Mouse (Mus musculus) testis, postnatal 14 days (tissue): Measurements from ENCODE around the gene C530008M17Rik.
"Not testable (repeated sequence)": the region's sequence is repeated elsewhere in the genome, so short reads cannot be mapped to it uniquely, and the experiment has no call there.

ENCODE experiments used
- DNase-seq: peaks from one replicate; pipeline ENCODE4 v3.0.0; 2021; ENCODE audit warnings: low spot score

Gene C530008M17Rik

DNA sequence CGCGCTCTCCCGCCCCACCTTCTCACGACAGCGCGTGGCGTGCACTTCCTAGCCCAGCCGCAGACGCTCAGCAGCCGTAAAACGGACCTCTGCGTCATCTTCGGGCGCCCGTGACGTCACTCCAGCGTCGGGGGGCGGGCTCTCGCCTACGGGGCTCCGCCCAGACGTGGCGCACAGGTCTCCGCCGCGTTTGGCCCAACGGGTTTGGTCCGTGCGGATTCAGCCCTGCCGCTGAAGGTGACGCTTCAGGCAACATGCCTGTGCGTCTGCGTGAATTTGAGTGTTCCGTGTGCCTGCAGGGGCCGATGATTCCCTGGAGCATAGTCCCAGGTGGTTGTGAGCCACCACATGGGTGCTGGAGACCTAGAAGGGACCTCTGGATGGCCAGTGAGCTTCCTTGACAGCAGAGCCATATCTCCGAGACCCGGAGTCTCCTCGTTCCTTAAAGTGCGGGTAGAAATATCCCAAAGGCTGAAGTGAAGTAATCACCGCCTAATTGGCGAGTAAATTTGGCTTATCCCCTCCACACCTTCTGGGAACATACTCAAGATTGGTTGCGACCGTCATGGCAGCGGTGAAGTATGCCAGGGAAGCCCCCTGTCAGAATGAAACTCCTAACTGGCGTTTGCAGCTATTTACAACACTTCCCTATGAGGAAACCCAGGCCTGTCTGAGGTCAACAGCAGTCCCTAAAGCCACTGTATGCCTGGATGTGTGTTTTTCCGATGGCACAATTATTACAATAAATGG is 249.3 kb downstream of the C530008M17Rik start, which contains the start of gene Aasdh:
Aasdh (minus strand) TSS at position 110 of the 750 bp plus-strand sequence.
- DNase-seq: peak; percentile 94

DNA sequence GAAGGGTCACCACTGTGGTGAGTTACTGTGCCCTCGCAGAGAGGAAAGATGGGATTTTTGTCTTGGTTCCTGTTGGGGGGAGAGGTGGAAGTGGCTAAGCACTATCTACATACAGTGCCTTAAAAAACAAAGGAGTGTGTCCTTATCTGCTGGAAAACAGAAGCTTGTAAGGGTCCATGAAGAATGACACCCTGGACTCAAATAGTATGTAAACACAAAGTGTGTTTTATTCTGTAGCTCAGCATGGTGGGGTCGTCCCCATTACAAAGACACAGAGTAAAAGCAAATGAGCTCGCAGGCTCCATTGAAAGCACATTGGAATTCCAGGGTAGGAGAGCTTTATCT is 249.8 kb downstream of the C530008M17Rik start:
- DNase-seq: no peak

DNA sequence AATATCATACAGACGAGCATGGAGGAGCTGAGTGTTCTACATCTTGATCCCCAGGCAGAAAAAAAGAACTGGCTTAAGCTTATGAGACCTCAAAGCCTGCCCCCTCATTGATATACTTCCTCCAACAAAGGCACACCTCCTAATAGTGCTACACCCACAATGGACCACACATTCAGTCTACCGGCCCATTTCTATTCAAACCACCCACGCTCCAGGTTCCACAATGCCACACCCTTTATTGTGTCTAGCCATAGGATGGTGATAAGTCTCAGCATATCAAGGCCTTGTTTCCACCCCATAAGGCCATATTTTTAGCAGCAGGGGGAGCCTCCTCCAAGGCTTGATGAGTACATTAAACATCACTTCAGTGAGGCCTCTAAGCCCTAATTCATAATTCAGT is 254.5 kb downstream of the C530008M17Rik start:
- no peak for DNase-seq

DNA sequence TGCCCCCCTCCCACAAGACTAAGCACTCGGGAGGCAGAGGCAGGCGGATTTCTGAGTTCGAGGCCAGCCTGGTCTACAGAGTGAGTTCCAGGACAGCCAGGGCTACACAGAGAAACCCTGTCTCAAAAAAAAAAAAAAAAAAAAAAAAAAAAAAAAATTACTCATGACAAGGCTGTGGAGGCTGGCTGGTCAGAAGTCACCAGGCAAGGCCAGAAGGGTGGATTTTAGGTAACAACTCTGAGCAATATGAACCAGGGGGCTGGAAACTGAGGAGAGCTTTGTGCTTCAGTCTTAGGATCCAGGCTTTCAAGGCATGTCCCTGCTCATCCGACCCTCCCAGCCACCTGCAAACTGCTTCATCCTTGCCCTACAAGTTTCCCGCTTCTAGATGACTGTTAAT is 256.2 kb downstream of the C530008M17Rik start:
- not testable (repeated sequence) for DNase-seq

DNA sequence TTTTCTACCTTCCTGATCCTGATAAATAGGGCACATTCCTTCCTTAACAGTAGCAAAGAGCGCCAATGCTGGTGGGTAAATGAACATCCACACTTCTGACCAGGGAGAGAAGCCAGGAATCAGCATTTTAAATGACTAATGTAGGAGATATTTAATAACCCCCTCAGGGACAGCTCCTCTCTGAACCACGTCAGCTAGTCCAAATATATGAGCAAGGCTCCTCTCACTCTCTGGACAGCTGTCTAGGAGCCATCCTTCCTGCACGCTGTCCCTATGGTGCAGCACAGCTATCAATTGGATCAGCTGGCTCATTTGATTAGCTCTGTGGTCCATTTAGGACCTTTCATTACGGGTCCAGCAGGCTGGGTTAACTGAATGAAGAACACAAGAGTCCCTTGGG is 266.5 kb downstream of the C530008M17Rik start:
- DNase-seq: no peak
